Mouse (Mus musculus): ENCODE measurements around the gene Taf9.

DNA sequence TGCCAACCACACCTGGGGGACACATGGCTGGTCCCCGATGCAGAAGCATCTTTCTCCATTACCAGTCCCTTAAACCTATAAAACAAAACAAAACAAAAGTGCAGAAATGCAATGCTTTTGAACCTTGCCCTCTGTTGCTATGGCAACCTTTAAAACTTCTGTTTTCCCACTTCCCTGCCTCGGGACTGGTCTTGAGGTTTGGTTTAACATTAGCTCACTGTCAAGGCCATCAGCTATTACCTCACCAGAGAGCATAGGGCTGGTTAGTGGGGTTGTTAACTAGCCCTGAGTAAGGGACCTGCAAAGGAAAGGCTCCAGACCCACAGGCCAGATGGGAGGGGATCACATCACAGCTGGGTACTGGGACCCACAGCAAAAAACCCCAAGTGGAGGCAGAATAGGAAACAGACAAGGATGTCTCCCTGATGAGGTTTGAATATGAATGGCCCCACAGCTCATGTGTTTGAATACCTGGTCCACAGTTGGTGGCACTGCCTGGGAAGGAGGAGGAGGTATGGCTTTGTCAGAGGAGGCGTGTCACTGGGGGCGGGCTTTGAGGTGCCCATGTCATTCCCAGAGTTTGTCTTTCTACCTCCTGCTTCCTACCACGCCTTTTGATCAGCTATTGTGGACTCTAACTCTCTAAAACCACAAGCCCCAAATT is 49.0 kb upstream of the Taf9 start:
- TF ChIP-seq EP300 (IDR thresholded peaks at IDR 0.05; ENCODE audit: low read depth) (0 out of 2 replicates have a peak, but pooled peaks have one; percentile 6), CTCF (IDR thresholded peaks at IDR 0.05; ENCODE audit: low read depth) (no peak)

All from liver, postnatal 0 days (tissue).